Mouse (Mus musculus) kidney, adult 2 months (tissue): Measurements from ENCODE around the gene Ddx23. TPM values are rescaled to one million over a fixed set of nuclear protein-coding genes. Genes with fewer than 3 reads are reported as not detected.

ENCODE experiments used
- DNase-seq: peaks from one replicate; pipeline ENCODE4 v3.0.0; 2021
- H3K27ac ChIP-seq: fragments of 200-500 bp; 2 replicates; pipeline ENCODE4 v1.5.1; 2012; ENCODE audit warnings: low read depth, low read length, control low read depth, inconsistent platforms; ENCODE audit not compliant: insufficient read depth
- H3K27me3 ChIP-seq: fragments of 200-500 bp; replicated peaks from 2 replicates; pipeline ENCODE4 v1.6.1; 2012; ENCODE audit warnings: mild to moderate bottlenecking, moderate library complexity, low read length, inconsistent platforms; ENCODE audit not compliant: control insufficient read depth, insufficient read depth
- H3K36me3 ChIP-seq: fragments of 200-500 bp; 2 replicates; pipeline ENCODE4 v1.6.1; 2012; ENCODE audit warnings: mild to moderate bottlenecking, moderate library complexity, low read length, inconsistent platforms; ENCODE audit not compliant: control insufficient read depth, insufficient read depth
- H3K4me1 ChIP-seq: fragments of 200-500 bp; 2 replicates; pipeline ENCODE4 v1.6.1; 2011; ENCODE audit warnings: low read length; ENCODE audit not compliant: control insufficient read depth, insufficient read depth
- H3K4me3 ChIP-seq: fragments of 200-500 bp; 2 replicates; pipeline ENCODE4 v1.5.1; 2011; ENCODE audit warnings: mild to moderate bottlenecking, low read depth, low read length, control low read depth; ENCODE audit not compliant: insufficient read depth
- CTCF ChIP-seq: fragments of 200-500 bp; conservative IDR thresholded peaks from 2 replicates; pipeline ENCODE4 v1.5.1; 2011; ENCODE audit warnings: low read depth, mild to moderate bottlenecking, control low read depth, low read length, moderate library complexity, mixed read lengths; ENCODE audit not compliant: insufficient read depth, insufficient read length
- POLR2A ChIP-seq: fragments of 200-500 bp; IDR thresholded peaks from one replicate; pipeline ENCODE4 v1.6.1; 2011; ENCODE audit warnings: low read depth, low read length, control low read depth
- WGBS: fragments of 180-500 bp; shearing (Covaris S2); methylation state at CpG from one replicate; pipeline ENCODE4 v1.1.7; 2018; 5-methylcytosine and 5-hydroxymethylcytosine counted together
- polyA plus RNA-seq: library from polyadenylated mRNA; depleted of rRNA; stranded (reverse); fragments of >200 nt; gene quantifications from 2 replicates; pipeline ENCODE4 v1.2.3, GENCODE M21; 2012

Ddx23 gene
- polyA plus RNA-seq, 1 experiment: 23.8 TPM

DNA sequence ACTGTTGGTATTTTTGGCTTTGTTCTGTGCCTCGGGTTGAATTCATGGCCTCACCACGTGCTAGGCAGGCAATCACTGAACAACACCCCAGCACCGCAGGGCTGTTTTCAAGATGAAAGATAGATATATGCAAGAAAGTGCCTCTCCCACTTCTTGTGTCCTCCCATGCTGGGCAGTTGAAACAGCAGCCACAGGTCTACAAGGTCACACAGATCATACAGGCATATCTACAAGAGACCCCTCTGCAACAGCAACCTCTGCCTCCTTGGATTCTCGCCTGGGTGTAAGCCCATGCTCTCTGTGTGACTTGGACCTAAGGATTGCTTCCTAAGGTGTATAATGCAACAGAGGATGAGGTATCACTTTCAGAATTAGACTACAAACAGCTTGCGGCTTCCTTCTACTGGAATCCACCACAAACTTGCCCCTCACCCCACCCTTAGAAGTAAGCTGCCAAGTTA, 39.3 kb downstream of the Ddx23 start:
- no peaks in the 10 kb centered on the region for H3K27me3 ChIP-seq
- 54% methylated on average over 5 of the region's 5 CpGs for WGBS
- DNase-seq: no peak
- no peaks in the 10 kb centered on the region for H3K36me3 ChIP-seq
- H3K4me3 ChIP-seq: no peak overlapping the region
- TF ChIP-seq POLR2A (no peak), CTCF (no peak)
- no peak overlapping the region for H3K27ac ChIP-seq
- no peaks in the 10 kb centered on the region for H3K4me1 ChIP-seq

DNA sequence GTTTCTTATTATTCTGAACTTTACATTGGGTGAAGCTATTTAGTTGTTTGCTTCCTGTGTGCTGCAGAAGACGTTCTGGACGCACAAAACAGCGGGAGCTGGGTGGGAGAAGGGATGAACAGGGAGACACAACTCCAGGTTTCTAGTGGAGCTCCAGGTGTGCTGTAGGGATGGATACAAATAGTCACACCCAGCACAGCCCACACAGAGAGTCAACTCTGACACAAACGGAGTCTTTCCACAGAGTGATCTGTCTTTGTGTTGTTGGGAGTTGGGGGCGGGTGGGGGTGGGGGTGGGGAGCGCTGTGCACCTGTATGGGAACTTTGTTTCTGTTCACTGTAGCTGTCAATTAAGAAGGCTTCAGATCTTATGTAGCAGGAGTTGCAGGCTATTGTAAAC, 40.0 kb downstream of the Ddx23 start:
- H3K4me3 ChIP-seq: no peak overlapping the region
- no peak for DNase-seq
- H3K27me3 ChIP-seq: no peaks in the 10 kb centered on the region
- H3K4me1 ChIP-seq: no peaks in the 10 kb centered on the region
- TF ChIP-seq CTCF (no peak), POLR2A (no peak)
- no peaks in the 10 kb centered on the region for H3K36me3 ChIP-seq
- 35% methylated on average over 6 of the region's 6 CpGs for WGBS
- no peak overlapping the region for H3K27ac ChIP-seq

DNA sequence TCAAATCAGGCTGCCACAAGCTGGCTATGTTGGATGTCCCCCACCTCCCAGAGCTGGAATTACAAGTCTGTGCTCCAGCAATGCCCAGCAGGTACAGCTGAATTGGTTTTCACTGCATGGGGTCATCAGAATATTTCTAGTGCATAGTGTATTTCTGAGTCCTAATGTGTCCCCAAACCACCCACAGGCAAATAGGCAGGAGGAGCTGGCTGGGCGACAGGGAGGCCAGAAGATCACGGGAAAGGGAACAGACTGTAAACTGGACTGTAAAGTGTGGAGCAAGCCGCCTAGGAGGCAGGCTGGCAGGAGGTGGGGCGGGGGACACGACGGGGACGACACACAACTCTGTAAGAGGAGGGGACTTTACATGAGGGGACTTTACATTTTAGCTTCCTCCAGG, 40.5 kb downstream of the Ddx23 start:
- TF ChIP-seq CTCF: no peak
- TF ChIP-seq POLR2A: no peak
- DNase-seq: peak; percentile 57
- H3K36me3 ChIP-seq: no peaks in the 10 kb centered on the region
- WGBS: 17% methylated on average over 7 of the region's 7 CpGs
- no peak overlapping the region for H3K27ac ChIP-seq
- H3K27me3 ChIP-seq: no peaks in the 10 kb centered on the region
- H3K4me3 ChIP-seq: no peak overlapping the region
- no peaks in the 10 kb centered on the region; the same call in 1 of the 2 replicates for H3K4me1 ChIP-seq

DNA sequence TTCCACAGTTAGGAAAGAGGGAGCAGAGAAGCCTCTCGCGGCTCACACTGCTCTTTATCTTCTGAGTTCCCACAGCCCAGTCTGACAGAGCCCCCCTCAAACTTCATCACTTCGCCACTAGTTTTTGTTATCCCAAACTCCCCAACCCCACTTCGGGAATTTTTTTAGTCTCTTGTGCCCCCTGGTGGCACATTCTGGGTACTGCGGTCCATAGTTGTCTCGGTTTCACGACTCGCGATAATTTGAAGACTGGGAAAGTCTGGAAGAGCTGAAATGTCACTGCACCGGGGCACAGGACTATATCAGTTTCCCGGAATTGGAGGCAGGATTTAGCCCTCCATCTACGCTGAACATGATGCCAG, 45.5 kb downstream of the Ddx23 start:
- Histone ChIP-seq H3K27ac (no peak overlapping the region), H3K4me1 (peaks cover 20% of the 10 kb centered on the region), H3K36me3 (no peaks in the 10 kb centered on the region), H3K4me3 (no peak overlapping the region), H3K27me3 (no peaks in the 10 kb centered on the region)
- WGBS: 1% methylated on average over 12 of the region's 12 CpGs
- peak; percentile 82 for TF ChIP-seq CTCF
- no peak for TF ChIP-seq POLR2A
- DNase-seq: peak; percentile 81

DNA sequence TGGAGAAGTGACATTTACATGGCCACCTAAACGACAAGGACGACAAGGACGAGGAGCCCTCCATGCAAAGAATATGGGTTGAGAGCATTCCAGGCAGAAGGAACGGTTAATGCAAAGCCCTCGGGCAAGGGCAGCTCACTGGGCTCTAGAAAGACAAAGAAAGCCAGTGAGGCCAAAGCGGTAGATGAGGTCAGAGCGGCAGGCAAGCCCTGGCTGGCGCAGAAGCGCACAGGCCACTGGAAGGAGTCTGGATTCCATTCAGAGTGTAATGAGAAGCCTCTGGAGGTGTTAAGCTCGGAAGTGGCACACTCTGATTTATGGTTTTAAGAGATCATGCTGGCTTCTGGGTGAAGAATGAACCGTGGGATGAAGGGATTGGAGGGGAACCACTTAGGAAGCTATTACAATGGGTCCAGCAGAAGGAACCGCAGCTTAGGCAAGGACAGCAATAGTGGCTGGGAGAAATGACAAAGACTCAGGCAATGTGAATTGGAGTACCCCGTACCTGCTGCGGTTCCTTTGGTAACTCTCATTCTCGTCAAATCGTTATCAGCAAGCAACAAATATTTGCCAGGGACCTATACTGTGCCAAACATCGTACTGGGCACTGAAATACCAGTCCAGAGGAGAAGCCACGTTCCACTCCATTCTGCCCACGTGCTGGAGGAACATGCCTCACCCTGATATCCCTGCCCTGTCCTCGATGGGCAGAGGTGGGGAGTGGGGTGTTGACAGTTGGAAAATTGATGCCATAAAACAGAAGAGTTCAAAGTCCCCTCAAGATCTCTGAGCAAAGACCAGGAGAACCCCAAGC, 46.1 kb downstream of the Ddx23 start:
- TF ChIP-seq POLR2A (no peak), CTCF (no peak)
- Histone ChIP-seq H3K4me1 (peaks cover 20% of the 10 kb centered on the region), H3K4me3 (no peak overlapping the region), H3K36me3 (no peaks in the 10 kb centered on the region), H3K27ac (peak overlapping the region; percentile 24; the same call in 1 of the 2 replicates), H3K27me3 (no peaks in the 10 kb centered on the region)
- peak; percentile 61 for DNase-seq
- WGBS: 41% methylated on average over 20 of the region's 20 CpGs

DNA sequence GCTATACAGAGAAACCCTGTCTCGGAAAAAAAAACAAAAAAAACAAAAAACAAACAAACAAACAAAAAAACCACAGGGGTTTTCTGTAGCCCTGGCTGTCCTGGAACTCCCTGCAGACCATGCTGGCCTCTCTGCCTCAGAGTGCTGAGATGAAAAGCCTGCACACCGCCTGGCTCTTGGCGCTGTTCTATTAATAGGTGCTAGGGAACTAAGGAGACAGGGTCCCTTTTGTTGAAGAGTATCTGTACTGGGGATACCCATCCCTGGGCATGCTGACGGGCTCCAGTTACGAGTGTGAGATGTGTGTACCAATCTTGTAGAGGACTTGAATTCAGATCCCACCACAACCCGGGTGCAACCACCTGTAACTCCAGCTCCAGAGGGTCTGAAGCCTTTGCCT, 46.9 kb downstream of the Ddx23 start:
- Histone ChIP-seq H3K4me3 (no peak overlapping the region), H3K36me3 (no peaks in the 10 kb centered on the region), H3K4me1 (peaks cover 20% of the 10 kb centered on the region), H3K27ac (no peak overlapping the region; the same call in 1 of the 2 replicates), H3K27me3 (no peaks in the 10 kb centered on the region)
- TF ChIP-seq CTCF (no peak), POLR2A (no peak)
- 80% methylated on average over 6 of the region's 6 CpGs for WGBS
- DNase-seq: no peak

DNA sequence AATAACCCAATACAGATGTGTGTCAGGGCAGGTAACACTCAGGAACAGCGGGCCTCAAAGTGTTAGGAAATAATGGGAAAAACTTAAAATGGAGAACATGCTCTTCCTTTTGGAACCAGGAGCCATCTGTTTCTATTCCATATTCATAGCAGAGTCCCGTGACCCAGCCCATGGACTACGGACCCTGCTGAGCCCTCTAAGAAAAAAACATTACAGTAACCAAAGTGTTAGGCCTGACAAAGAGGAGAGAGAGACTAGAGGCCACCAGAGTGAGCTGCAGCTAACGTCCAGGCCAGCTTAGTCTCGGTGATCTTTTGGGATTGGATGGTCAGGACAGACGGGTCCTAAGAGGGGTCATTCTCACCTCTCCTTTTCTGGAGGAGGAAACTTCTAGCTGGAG, 47.7 kb downstream of the Ddx23 start:
- DNase-seq: peak; percentile 76
- WGBS: 36% methylated on average over 6 of the region's 6 CpGs
- no peak overlapping the region for H3K4me3 ChIP-seq

DNA sequence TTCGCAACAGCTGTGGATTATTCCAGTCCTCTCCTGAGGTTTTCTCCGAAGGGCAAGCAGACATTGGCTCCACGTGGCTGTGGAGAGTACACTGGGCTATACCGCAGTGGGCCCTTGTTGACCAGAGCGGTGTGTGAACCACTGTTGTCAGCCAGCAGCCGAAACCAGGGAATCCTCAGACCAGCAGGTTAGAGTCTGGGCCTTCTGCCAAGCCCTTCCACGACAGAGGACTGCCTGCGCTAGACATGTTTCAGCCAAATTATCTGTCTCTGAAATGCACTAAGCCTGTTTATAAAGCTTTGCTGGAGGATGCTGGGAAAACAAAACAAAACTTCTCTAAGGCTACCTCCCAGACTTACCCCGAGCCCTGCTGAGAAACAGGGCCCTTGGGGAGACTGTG, 48.1 kb downstream of the Ddx23 start:
- no peak overlapping the region for H3K4me3 ChIP-seq
- H3K36me3 ChIP-seq: no peaks in the 10 kb centered on the region
- peak overlapping the region; percentile 78 for H3K27ac ChIP-seq
- peak; percentile 83 for DNase-seq
- WGBS: 33% methylated on average over 9 of the region's 9 CpGs
- peaks cover 20% of the 10 kb centered on the region for H3K4me1 ChIP-seq
- no peak for TF ChIP-seq CTCF
- TF ChIP-seq POLR2A: no peak
- no peaks in the 10 kb centered on the region for H3K27me3 ChIP-seq

More for the DNA sequence above, 47.7 kb downstream of the Ddx23 start:
- Histone ChIP-seq H3K4me1 (peaks cover 20% of the 10 kb centered on the region), H3K27ac (peak overlapping the region; percentile 78), H3K36me3 (no peaks in the 10 kb centered on the region), H3K27me3 (no peaks in the 10 kb centered on the region)
- TF ChIP-seq CTCF: no peak
- TF ChIP-seq POLR2A: no peak
